Mouse (Mus musculus) neural tube, embryonic 15.5 days (tissue): ENCODE measurements at regions not wholly inside any gene's neighbourhood (a gene's known extent, or its start where the extent isn't known, plus 50 kb on each side); places are given as distances from the start of the nearest gene placed in this dataset.

Experiments
- ATAC-seq: fragments of 200-750 bp; cut with Nextera tagmentation; 2 replicates; pipeline ENCODE4 v1.8.0; 2017; ENCODE audit warnings: mild to moderate bottlenecking, moderate TSS enrichment, moderate library complexity; ENCODE audit not compliant: low FRiP score
- H3K27ac ChIP-seq: fragments of 300-500 bp; sonication (generic); replicated peaks from 2 replicates; pipeline ENCODE4 v1.5.1; 2015; ENCODE audit warnings: mild to moderate bottlenecking, inconsistent platforms
- H3K27me3 ChIP-seq: fragments of 300-500 bp; sonication (generic); replicated peaks from 2 replicates; pipeline ENCODE4 v1.6.1; 2015; ENCODE audit warnings: inconsistent platforms
- H3K36me3 ChIP-seq: fragments of 300-500 bp; sonication (generic); 2 replicates; pipeline ENCODE4 v1.6.1; 2015; ENCODE audit warnings: inconsistent platforms
- H3K4me1 ChIP-seq: fragments of 300-500 bp; sonication (generic); 2 replicates; pipeline ENCODE4 v1.6.1; 2015; ENCODE audit warnings: inconsistent platforms
- H3K4me2 ChIP-seq: fragments of 300-500 bp; sonication (generic); 2 replicates; pipeline ENCODE4 v1.6.1; 2015; ENCODE audit warnings: inconsistent platforms, mild to moderate bottlenecking, moderate library complexity
- H3K4me3 ChIP-seq: fragments of 300-500 bp; sonication (generic); replicated peaks from 2 replicates; pipeline ENCODE4 v1.5.1; 2015; ENCODE audit warnings: mild to moderate bottlenecking, inconsistent platforms
- H3K9ac ChIP-seq: fragments of 300-500 bp; sonication (generic); replicated peaks from 2 replicates; pipeline ENCODE4 v1.6.1; 2015; ENCODE audit warnings: mild to moderate bottlenecking, inconsistent platforms
- H3K9me3 ChIP-seq: fragments of 300-500 bp; sonication (generic); replicated peaks from 2 replicates; pipeline ENCODE4 v1.6.1; 2016; ENCODE audit warnings: inconsistent platforms
- WGBS: fragments of 180-500 bp; shearing (Covaris S2); methylation state at CpG from one replicate; pipeline ENCODE4 v1.1.7; 2015; ENCODE audit warnings: mixed read lengths; 5-methylcytosine and 5-hydroxymethylcytosine counted together

GRCm38 (mm10) chr10:116683374-116683773 is 102.1 kb upstream of the Cnot2 start:
- H3K27ac ChIP-seq, result no peak overlapping the region
- H3K4me2 ChIP-seq, result no peak overlapping the region
- no peak overlapping the region for H3K9ac ChIP-seq
- ATAC-seq, result no peak
- H3K27me3 ChIP-seq, result no peaks in the 10 kb centered on the region
- H3K36me3 ChIP-seq, result no peaks in the 10 kb centered on the region
- H3K9me3 ChIP-seq, result no peaks in the 10 kb centered on the region
- no peak overlapping the region for H3K4me3 ChIP-seq
- no peaks in the 10 kb centered on the region for H3K4me1 ChIP-seq
- WGBS, result 90% methylated on average over 9 of the region's 9 CpGs

DNA sequence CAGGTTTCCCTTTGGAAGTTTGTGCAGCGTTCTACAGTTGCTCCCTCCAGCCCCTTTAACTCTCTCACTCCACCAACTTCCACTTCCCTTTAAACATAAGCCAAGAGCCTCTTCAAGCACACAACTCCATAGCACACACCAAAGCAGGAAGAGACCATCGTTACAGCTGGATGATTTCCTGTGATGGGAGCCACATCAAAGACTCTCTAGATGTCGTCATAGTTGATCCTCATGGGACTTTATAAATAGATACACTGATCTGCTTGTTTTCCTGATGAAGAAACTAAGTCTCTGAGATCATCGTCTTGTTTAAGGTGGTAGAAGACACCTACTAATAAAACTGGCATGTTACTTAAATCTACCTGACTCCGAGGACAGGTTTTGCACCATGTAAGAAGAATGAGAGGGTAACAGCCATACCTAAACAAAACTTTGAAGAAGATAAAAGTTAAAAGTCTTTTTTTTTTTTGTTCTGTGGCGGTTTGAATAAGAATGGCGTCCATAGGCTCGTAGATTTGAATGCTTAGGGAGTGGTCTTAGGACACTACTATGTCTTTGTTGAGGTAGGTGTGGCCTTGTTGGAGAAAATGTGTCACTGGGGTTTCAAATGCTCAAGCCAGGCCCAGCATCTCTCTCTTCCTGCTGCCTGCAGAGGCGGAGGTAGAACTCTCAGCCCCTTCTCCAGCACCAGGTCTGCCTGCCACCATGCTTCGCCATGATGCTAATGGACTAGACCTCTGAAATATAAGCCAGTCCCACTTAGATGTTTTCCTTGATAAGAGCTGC is 97.8 kb upstream of the Cnot2 start:
- H3K4me2 ChIP-seq, result no peak overlapping the region
- H3K4me1 ChIP-seq, result no peaks in the 10 kb centered on the region
- H3K27me3 ChIP-seq, result no peaks in the 10 kb centered on the region
- H3K9ac ChIP-seq, result no peak overlapping the region
- no peak for ATAC-seq
- no peaks in the 10 kb centered on the region for H3K36me3 ChIP-seq
- H3K4me3 ChIP-seq, result no peak overlapping the region
- H3K27ac ChIP-seq, result no peak overlapping the region
- H3K9me3 ChIP-seq, result no peaks in the 10 kb centered on the region
- 87% methylated on average over 10 of the region's 10 CpGs for WGBS

- H3K4me1 ChIP-seq, result no peaks in the 10 kb centered on the region
- H3K36me3 ChIP-seq, result no peaks in the 10 kb centered on the region
- no peak for ATAC-seq
- no peak overlapping the region for H3K27ac ChIP-seq
- H3K9me3 ChIP-seq, result no peaks in the 10 kb centered on the region
- WGBS, result 49% methylated on average over 4 of the region's 4 CpGs
- H3K4me2 ChIP-seq, result no peak overlapping the region
- no peak overlapping the region for H3K4me3 ChIP-seq
- H3K27me3 ChIP-seq, result no peaks in the 10 kb centered on the region
- no peak overlapping the region for H3K9ac ChIP-seq
Measured at GRCm38 (mm10) chr10:116677949-116678348, 96.6 kb upstream of the Cnot2 start.

DNA sequence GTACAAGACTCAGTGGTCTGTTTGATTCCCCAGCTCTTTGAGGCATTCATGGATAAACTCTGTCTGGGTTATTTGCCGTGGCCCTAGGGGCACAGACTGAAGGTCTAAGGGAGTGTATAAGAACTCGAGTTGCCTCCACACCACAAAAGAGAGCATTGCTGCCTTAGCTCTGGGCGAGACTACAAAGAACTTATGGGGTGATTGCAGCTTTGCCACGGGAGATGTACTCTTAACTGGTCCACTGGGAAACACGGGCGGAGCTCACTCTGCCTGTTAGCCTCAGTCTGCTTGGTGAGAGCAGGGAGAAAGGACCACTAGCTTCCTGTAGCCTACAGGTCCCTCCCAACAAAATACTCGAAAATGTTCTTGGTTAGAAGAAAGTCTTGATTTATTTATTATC is 93.9 kb upstream of the Cnot2 start:
- WGBS, result 78% methylated on average over 7 of the region's 7 CpGs
- Histone ChIP-seq H3K4me1 (no peaks in the 10 kb centered on the region), H3K36me3 (no peaks in the 10 kb centered on the region), H3K9me3 (no peaks in the 10 kb centered on the region), H3K27me3 (no peaks in the 10 kb centered on the region), H3K4me3 (no peak overlapping the region), H3K27ac (no peak overlapping the region), H3K9ac (no peak overlapping the region), H3K4me2 (no peak overlapping the region)
- ATAC-seq, result no peak

DNA sequence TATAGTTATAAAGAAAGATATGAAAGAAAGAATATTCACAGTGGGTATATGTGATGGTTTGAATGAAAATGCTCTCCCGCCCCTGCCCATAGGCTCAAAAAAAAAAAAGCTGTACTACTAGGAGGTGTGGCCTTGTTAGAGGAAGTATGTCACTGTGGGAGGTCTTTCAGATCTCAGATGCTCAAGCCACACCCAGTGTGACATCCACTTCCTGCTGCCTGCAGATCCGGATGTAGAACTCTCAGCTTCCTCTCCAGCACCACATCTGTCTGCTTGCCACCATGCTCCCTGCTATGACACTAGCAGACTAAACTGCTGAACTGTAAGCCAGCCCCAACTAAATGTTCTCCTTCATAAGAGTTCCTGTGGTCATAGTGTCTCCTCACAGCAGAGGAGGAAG is 93.0 kb upstream of the Cnot2 start:
- H3K27ac ChIP-seq, result no peak overlapping the region
- H3K27me3 ChIP-seq, result no peaks in the 10 kb centered on the region
- 90% methylated on average over 2 of the region's 2 CpGs for whole genome bisulfite sequencing
- H3K4me3 ChIP-seq, result no peak overlapping the region
- no peak overlapping the region for H3K4me2 ChIP-seq
- no peak for ATAC-seq
- no peaks in the 10 kb centered on the region for H3K36me3 ChIP-seq
- H3K9me3 ChIP-seq, result no peaks in the 10 kb centered on the region
- H3K4me1 ChIP-seq, result no peaks in the 10 kb centered on the region
- H3K9ac ChIP-seq, result no peak overlapping the region

DNA sequence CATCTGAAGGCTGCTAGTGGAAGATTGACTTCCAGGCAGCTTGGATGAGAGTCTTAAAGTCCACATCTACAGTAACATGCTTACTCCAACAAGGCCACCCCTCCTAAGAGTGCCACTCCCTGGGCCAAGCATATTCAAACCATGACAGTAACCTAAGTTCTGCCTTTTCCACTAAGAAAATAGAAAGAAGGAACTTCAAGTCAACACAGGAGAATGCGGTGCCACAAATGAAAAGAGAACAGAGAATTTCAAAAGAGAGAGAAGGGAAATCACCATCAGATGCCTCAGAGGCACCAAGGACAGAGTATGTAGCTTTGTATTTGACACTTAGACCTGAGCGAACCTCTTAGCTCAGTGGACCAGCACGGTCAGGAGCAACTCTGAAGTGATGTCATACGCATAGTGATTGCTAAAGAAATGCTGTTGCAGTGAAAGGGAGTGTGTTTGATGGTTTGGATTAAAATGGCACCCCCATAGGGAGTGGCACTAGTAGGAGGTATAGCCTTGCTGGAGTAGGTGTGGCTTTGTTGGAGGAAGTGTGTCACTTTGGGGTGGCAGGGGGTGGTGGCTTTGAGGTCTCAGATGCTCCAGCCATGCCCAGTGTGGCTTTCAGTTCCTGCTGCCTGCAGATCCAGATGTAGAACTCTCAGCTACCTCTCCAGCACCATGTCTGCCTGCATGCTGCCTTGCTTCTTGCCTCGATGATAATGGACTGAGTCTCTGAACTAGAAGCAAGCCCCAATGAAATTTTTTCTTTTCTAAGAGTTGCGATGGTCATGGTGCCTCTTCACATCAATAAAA is 77.1 kb upstream of the Cnot2 start:
- Histone ChIP-seq H3K27me3 (no peaks in the 10 kb centered on the region), H3K9ac (no peak overlapping the region), H3K4me2 (no peak overlapping the region), H3K4me3 (no peak overlapping the region), H3K36me3 (no peaks in the 10 kb centered on the region), H3K9me3 (no peaks in the 10 kb centered on the region), H3K4me1 (peaks cover 2% of the 10 kb centered on the region; the same call in 1 of the 2 replicates), H3K27ac (no peak overlapping the region)
- ATAC-seq, result no peak
- 97% methylated on average over 6 of the region's 6 CpGs for WGBS

DNA sequence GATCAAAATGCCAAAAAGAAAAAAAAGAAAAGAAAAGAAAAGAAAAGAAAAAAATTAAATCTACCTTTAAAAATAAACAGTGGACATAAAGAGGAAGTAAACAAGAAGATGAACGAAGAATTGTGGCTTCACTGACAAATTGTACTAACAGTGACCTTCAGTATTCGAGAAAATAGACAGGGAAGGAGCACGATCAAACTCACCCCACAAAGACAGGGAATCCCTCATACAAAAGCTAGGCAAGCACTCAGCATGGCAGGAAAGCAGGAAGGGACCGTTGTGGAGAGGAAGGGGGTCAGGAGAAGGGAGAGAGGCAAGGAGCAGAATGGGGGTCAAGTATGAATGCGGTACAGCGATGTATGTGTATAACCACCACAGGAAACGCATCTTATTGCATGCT is 74.6 kb upstream of the Cnot2 start:
- WGBS, result 77% methylated on average over 7 of the region's 7 CpGs
- Histone ChIP-seq H3K27me3 (no peaks in the 10 kb centered on the region), H3K9ac (no peak overlapping the region), H3K9me3 (no peaks in the 10 kb centered on the region), H3K4me2 (no peak overlapping the region), H3K4me1 (peaks cover 2% of the 10 kb centered on the region; the same call in 1 of the 2 replicates), H3K4me3 (no peak overlapping the region), H3K27ac (no peak overlapping the region), H3K36me3 (no peaks in the 10 kb centered on the region)
- no peak for ATAC-seq

- ATAC-seq, result no peak
- no peak overlapping the region for H3K27ac ChIP-seq
- H3K4me2 ChIP-seq, result no peak overlapping the region
- peaks cover 2% of the 10 kb centered on the region; the same call in 1 of the 2 replicates for H3K4me1 ChIP-seq
- WGBS, result 84% methylated on average over 6 of the region's 6 CpGs
- no peaks in the 10 kb centered on the region for H3K36me3 ChIP-seq
- no peaks in the 10 kb centered on the region for H3K27me3 ChIP-seq
- no peaks in the 10 kb centered on the region for H3K9me3 ChIP-seq
- no peak overlapping the region for H3K4me3 ChIP-seq
- H3K9ac ChIP-seq, result no peak overlapping the region
Measured at GRCm38 (mm10) chr10:116655018-116655807, 73.9 kb upstream of the Cnot2 start.

DNA sequence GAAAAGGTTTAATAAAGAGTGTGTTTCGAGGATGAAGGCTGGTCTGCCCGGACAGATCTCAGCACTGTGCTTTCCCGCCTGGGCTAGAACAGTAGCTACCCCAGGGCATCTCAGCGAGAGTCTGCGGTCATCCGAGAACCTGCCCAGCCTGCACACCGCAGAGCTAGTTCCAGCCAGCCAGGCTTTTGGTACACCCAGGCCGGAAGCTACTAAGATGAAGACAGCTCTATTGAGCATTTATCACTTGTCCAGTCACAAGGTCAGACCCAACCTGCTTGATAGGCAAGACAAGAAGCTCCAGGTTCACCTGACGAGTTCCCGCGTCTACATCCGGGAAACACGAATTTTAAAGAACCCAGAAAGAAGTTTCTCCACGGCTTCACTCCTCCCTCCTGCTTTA is 72.8 kb upstream of the Cnot2 start:
- H3K9me3 ChIP-seq, result no peaks in the 10 kb centered on the region
- H3K4me1 ChIP-seq, result peaks cover 2% of the 10 kb centered on the region; the same call in 1 of the 2 replicates
- no peak overlapping the region for H3K4me2 ChIP-seq
- no peak overlapping the region for H3K27ac ChIP-seq
- no peak for ATAC-seq
- H3K4me3 ChIP-seq, result no peak overlapping the region
- WGBS, result 95% methylated on average over 14 of the region's 14 CpGs
- H3K27me3 ChIP-seq, result no peaks in the 10 kb centered on the region
- no peaks in the 10 kb centered on the region for H3K36me3 ChIP-seq
- no peak overlapping the region for H3K9ac ChIP-seq

DNA sequence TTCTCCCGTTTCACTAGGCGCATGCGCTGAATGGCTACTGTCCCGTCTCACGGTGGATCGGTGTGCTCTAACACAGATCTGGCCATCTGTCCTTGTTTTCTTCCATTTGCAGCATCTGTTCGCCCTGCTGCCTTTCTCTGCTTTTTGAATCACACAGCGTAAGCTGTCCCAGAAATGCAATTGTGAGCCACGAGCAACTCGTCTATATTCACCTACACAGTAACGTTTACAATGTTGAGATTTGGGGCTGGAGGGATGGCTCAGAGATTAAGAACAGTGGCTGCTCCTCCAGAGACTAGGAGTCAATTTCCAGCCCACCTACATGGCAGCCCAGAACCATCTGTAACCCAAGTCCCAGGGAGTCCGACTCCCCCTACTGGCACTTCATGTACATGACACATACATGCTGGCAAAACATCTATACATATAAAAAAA is 72.2 kb upstream of the Cnot2 start:
- Histone ChIP-seq H3K27ac (no peak overlapping the region), H3K9me3 (no peaks in the 10 kb centered on the region), H3K27me3 (no peaks in the 10 kb centered on the region), H3K4me1 (peaks cover 2% of the 10 kb centered on the region; the same call in 1 of the 2 replicates), H3K4me3 (no peak overlapping the region), H3K36me3 (no peaks in the 10 kb centered on the region), H3K9ac (no peak overlapping the region), H3K4me2 (no peak overlapping the region)
- WGBS, result 77% methylated on average over 12 of the region's 12 CpGs
- ATAC-seq, result no peak

DNA sequence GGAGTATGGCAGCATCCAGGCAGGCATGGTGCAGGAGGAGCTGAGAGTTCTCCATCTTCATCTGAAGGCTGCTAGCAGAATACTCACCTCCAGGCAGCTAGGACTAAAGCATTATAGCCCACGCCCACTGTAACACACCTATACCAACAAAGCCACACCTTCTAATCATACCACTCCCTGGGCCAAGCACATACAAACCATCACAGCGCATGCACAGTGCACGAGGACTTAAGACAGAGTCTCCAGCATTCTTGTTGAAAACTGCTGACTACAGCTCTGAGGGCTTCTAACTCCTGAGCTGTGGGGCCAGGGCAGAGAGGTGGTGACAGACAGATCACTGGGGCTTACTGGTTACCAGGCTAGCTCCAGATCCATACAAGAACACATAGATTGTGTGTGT is 68.0 kb upstream of the Cnot2 start:
- H3K4me1 ChIP-seq, result no peaks in the 10 kb centered on the region
- 98% methylated on average over 3 of the region's 3 CpGs for WGBS
- no peaks in the 10 kb centered on the region for H3K9me3 ChIP-seq
- no peak for ATAC-seq
- H3K4me3 ChIP-seq, result no peak overlapping the region
- H3K9ac ChIP-seq, result no peak overlapping the region
- H3K27ac ChIP-seq, result no peak overlapping the region
- no peaks in the 10 kb centered on the region for H3K36me3 ChIP-seq
- H3K4me2 ChIP-seq, result no peak overlapping the region
- H3K27me3 ChIP-seq, result no peaks in the 10 kb centered on the region
